Mouse (Mus musculus) CH12.LX (cell line): Measurements from ENCODE around the gene Helz. TPM values are rescaled to one million over a fixed set of nuclear protein-coding genes. Genes with fewer than 3 reads are reported as not detected.

Experiments used
- DNase-seq: peaks from one replicate; pipeline ENCODE4 v3.0.0-alpha.2; 2013; ENCODE audit errors: extremely low read depth
- H3K27ac ChIP-seq: 2 replicates; pipeline ENCODE4 v1.5.1; 2012; ENCODE audit warnings: low read depth, mild to moderate bottlenecking, control low read depth, moderate library complexity; ENCODE audit not compliant: insufficient read depth
- H3K27me3 ChIP-seq: replicated peaks from 2 replicates; pipeline ENCODE3; 2012; ENCODE audit warnings: inconsistent platforms
- H3K36me3 ChIP-seq, 2 experiments: replicated peaks in 1 of 2; 2 replicates each; pipeline versions ENCODE3 to v1.6.1; 2012; ENCODE audit warnings: inconsistent platforms in 1 of 2, low read length in 1 of 2, mild to moderate bottlenecking in 1 of 2, mixed read lengths in 1 of 2, moderate library complexity in 1 of 2; ENCODE audit not compliant: control insufficient read depth in 1 of 2, insufficient read depth in 1 of 2
- H3K4me1 ChIP-seq, 2 experiments: 2 replicates each; pipeline ENCODE4 v1.6.1; 2012; ENCODE audit warnings: inconsistent platforms in 1 of 2, moderate library complexity in 1 of 2; ENCODE audit not compliant: insufficient read depth in 2 of 2, control insufficient read depth in 1 of 2
- H3K4me2 ChIP-seq: 2 replicates; pipeline ENCODE4 v1.6.1; 2012; ENCODE audit warnings: low read depth, mild to moderate bottlenecking, control low read depth; ENCODE audit not compliant: poor library complexity, insufficient read depth, severe bottlenecking
- H3K4me3 ChIP-seq, 3 experiments: fragments of 150-350 bp in 1 of 3; sonication (generic) in 1 of 3; replicated peaks in 1 of 3; 2 replicates each; pipeline versions ENCODE3 to v1.5.1; 2011 to 2012; ENCODE audit warnings: low read depth in 2 of 3, low read length in 2 of 3, mild to moderate bottlenecking in 2 of 3, moderate library complexity in 2 of 3, control low read depth in 1 of 3, improper control_type of control experiment in 1 of 3, inconsistent platforms in 1 of 3, mixed read lengths in 1 of 3; ENCODE audit not compliant: poor library complexity in 1 of 3
- H3K79me2 ChIP-seq: replicated peaks from 2 replicates; pipeline ENCODE4 v1.6.1; 2012; ENCODE audit warnings: mild to moderate bottlenecking, moderate library complexity; ENCODE audit not compliant: control insufficient read depth, poor library complexity, insufficient read depth, severe bottlenecking; ENCODE audit errors: extremely low read depth
- H3K9ac ChIP-seq: 2 replicates; pipeline ENCODE4 v1.6.1; 2012; ENCODE audit warnings: low read depth, mild to moderate bottlenecking, control low read depth, moderate library complexity; ENCODE audit not compliant: insufficient read depth
- H3K9me3 ChIP-seq: replicated peaks from 2 replicates; pipeline ENCODE3; 2012; ENCODE audit warnings: low read length, inconsistent platforms, mixed read lengths
- BHLHE40 ChIP-seq: IDR thresholded peaks from 2 replicates; pipeline ENCODE4 v1.6.1; 2011; ENCODE audit warnings: mild to moderate bottlenecking, low read depth, low read length, improper control_type of control experiment
- ELF1 ChIP-seq: IDR thresholded peaks from 2 replicates; pipeline ENCODE4 v1.6.1; 2014; ENCODE audit warnings: low read depth, mild to moderate bottlenecking, inconsistent platforms, low read length, improper control_type of control experiment
- EP300 ChIP-seq: IDR thresholded peaks from 2 replicates; pipeline ENCODE4 v1.6.1; 2011; ENCODE audit warnings: low read length, improper control_type of control experiment
- IRF4 ChIP-seq: IDR thresholded peaks from 2 replicates; pipeline ENCODE4 v1.6.1; 2014; ENCODE audit warnings: low read depth, mild to moderate bottlenecking, inconsistent platforms, low read length, improper control_type of control experiment
- JUN ChIP-seq: IDR thresholded peaks from 2 replicates; pipeline ENCODE4 v1.6.1; 2011; ENCODE audit warnings: low read depth, mild to moderate bottlenecking, low read length, improper control_type of control experiment, moderate library complexity; ENCODE audit not compliant: insufficient read depth
- JUND ChIP-seq: conservative IDR thresholded peaks from 2 replicates; pipeline ENCODE4 v1.6.1; 2011; ENCODE audit warnings: low read depth, low read length, improper control_type of control experiment
- KAT2A ChIP-seq: IDR thresholded peaks from 2 replicates; pipeline ENCODE4 v1.6.1; 2012; ENCODE audit warnings: low read length, improper control_type of control experiment, inconsistent platforms; ENCODE audit not compliant: insufficient replicate concordance
- MAFK ChIP-seq: IDR thresholded peaks from 2 replicates; pipeline ENCODE4 v1.6.1; 2011; ENCODE audit warnings: low read length, improper control_type of control experiment; ENCODE audit not compliant: insufficient replicate concordance
- MXI1 ChIP-seq: IDR thresholded peaks from 2 replicates; pipeline ENCODE4 v1.6.1; 2011; ENCODE audit warnings: mild to moderate bottlenecking, low read depth, low read length, improper control_type of control experiment
- NELFE ChIP-seq: IDR thresholded peaks from 2 replicates; pipeline ENCODE4 v1.6.1; 2011; ENCODE audit warnings: low read depth, low read length, improper control_type of control experiment
- POLR2A ChIP-seq: IDR thresholded peaks from 2 replicates; pipeline ENCODE4 v1.6.1; 2011; ENCODE audit warnings: low read depth, mild to moderate bottlenecking, improper control_type of control experiment, low read length
- RAD21 ChIP-seq: IDR thresholded peaks from 2 replicates; pipeline ENCODE4 v1.6.1; 2011; ENCODE audit warnings: low read depth, mild to moderate bottlenecking, low read length, improper control_type of control experiment, moderate library complexity
- RCOR1 ChIP-seq: conservative IDR thresholded peaks from 2 replicates; pipeline ENCODE4 v1.6.1; 2012; ENCODE audit warnings: low read depth, mild to moderate bottlenecking, inconsistent platforms, low read length, improper control_type of control experiment
- SIN3A ChIP-seq: IDR thresholded peaks from 2 replicates; pipeline ENCODE4 v1.6.1; 2012; ENCODE audit warnings: low read length, improper control_type of control experiment, inconsistent platforms
- USF1 ChIP-seq: IDR thresholded peaks from 2 replicates; pipeline ENCODE4 v1.6.1; 2014; ENCODE audit warnings: low read depth, mild to moderate bottlenecking, inconsistent platforms, low read length, improper control_type of control experiment
- ZKSCAN1 ChIP-seq: IDR thresholded peaks from 2 replicates; pipeline ENCODE4 v1.6.1; 2012; ENCODE audit warnings: low read depth, inconsistent platforms, low read length, improper control_type of control experiment, borderline replicate concordance
- dilution Hi-C: fragments of 300-500 bp; cut with MboI; formaldehyde crosslinking; loops from 2 replicates; pipeline ENCODE4 v1.14.3; 2020; ENCODE audit warnings: low sequenced_read_pairs; ENCODE audit not compliant: extremely low pct_unique_long_range_greater_than_20kb, extremely low pct_ligation_motif_present
- in situ Hi-C: fragments of 300-500 bp; cut with MboI; formaldehyde crosslinking; loops from 3 replicates; pipeline ENCODE4 v1.14.3; 2019; ENCODE audit warnings: low sequenced_read_pairs, low pct_ligation_motif_present, low pct_unique_long_range_greater_than_20kb, mixed read lengths
- polyA plus RNA-seq: library from polyadenylated mRNA; unstranded; fragments of >175 nt; gene quantifications from 2 replicates; pipeline ENCODE4 v1.2.1, GENCODE M21; 2012; ENCODE audit warnings: low read depth; ENCODE audit not compliant: insufficient read length
- total RNA-seq, 2 experiments: library from RNA; depleted of rRNA; stranded (reverse); fragments of 300-350 nt in 1 of 2; fragments of >200 nt in 1 of 2; gene quantifications; 2 replicates each; pipeline ENCODE4 v1.2.3; 2012 to 2014

Gene Helz
- total and polyA plus RNA-seq, 3 experiments, result 11.5 to 44.4 (median 22.2) TPM

- no peak for TF ChIP-seq ELF1
- no peak for TF ChIP-seq KAT2A
- no peak for TF ChIP-seq USF1
- no peak for TF ChIP-seq POLR2A
- TF ChIP-seq SIN3A, result no peak
- TF ChIP-seq IRF4, result no peak
- TF ChIP-seq NELFE, result no peak
- Histone ChIP-seq H3K36me3 (peaks cover 51 to 77% of the 10 kb centered on the region in 2 experiments), H3K4me3 (no peak overlapping the region)
These were observed 127.5 kb downstream of the Helz start for GRCm38 (mm10) chr11:107675246-107675645.

DNA sequence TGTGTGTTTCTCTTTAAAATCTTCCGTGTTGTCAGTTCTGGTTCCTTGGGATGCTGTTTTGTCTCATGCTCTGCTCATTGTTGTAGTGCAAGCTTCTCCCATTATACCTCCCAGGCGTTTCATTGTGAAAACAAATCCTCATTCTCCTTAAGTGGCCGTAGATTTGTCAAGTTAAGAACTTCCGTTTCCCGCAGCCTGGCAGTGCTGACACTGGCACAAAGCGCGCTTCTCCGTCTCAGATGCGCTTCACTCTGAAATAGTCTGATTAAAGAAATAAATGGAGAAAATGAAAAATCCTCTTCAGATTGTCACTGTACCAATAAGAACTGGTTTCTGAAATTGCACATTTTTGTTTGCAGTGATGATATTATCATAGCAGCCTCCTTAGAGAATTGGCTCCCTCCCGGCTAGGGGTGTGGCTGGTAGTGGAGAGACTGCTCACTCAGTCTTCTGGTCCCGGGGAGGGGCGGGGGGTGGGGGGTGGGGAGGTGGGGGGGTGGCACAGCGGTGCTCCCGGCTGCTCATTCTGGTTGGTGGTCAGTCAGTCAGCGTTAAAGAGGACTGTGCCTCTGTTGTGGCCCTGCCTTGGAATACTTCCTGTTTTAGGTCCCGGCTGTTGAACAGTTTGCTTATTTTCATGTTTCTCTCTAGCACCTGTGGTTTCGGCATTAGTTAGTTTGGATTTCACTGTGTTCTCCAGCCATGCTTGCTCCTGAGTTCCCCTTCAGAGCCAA, 128.6 kb downstream of the Helz start:
- no peak overlapping the region for H3K4me3 ChIP-seq
- peak; percentile 58 for DNase-seq
- no peaks in the 10 kb centered on the region for H3K27me3 ChIP-seq
- 0 out of 2 replicates have a peak, but pooled peaks cover 1% of the 10 kb centered on the region for H3K79me2 ChIP-seq
- no peak overlapping the region for H3K9ac ChIP-seq
- peaks cover 4 to 21% of the 10 kb centered on the region in 2 experiments; a peak in 2 of 4 replicates for H3K4me1 ChIP-seq
- in situ Hi-C loops (no loop called here), dilution Hi-C loops (no loop called here)
- no peaks in the 10 kb centered on the region for H3K9me3 ChIP-seq
- peak; percentile 5; the same call in 1 of the 2 replicates for TF ChIP-seq BHLHE40
- 0 out of 2 replicates have a peak, but pooled peaks have one; percentile 36 for TF ChIP-seq ELF1
- TF ChIP-seq RAD21, result no peak
- TF ChIP-seq JUND, result no peak
- TF ChIP-seq ZKSCAN1, result no peak
- TF ChIP-seq SIN3A, result no peak
- no peak for TF ChIP-seq RCOR1
- TF ChIP-seq MXI1, result 0 out of 2 replicates have a peak, but pooled peaks have one; percentile 30
- no peak for TF ChIP-seq MAFK
- TF ChIP-seq IRF4, result peak; percentile 41; the same call in 1 of the 2 replicates
- no peak for TF ChIP-seq JUN
- TF ChIP-seq EP300, result peak; percentile 70
- no peak overlapping the region for H3K27ac ChIP-seq
- H3K36me3 ChIP-seq, result peaks cover 45 to 73% of the 10 kb centered on the region in 2 experiments
- H3K4me2 ChIP-seq, result no peak overlapping the region

More at GRCm38 (mm10) chr11:107675246-107675645, 127.5 kb downstream of the Helz start:
- no peak for DNase-seq
- Histone ChIP-seq H3K9ac (no peak overlapping the region), H3K4me2 (no peak overlapping the region), H3K9me3 (no peaks in the 10 kb centered on the region), H3K4me1 (peaks cover 4 to 21% of the 10 kb centered on the region in 2 experiments; a peak in 2 of 4 replicates), H3K27ac (no peak overlapping the region), H3K79me2 (no peaks in the 10 kb centered on the region), H3K27me3 (no peaks in the 10 kb centered on the region)
- dilution Hi-C loops (no loop called here), in situ Hi-C loops (no loop called here)
